Mouse (Mus musculus): ENCODE results near the gene Gm21992.

DNA sequence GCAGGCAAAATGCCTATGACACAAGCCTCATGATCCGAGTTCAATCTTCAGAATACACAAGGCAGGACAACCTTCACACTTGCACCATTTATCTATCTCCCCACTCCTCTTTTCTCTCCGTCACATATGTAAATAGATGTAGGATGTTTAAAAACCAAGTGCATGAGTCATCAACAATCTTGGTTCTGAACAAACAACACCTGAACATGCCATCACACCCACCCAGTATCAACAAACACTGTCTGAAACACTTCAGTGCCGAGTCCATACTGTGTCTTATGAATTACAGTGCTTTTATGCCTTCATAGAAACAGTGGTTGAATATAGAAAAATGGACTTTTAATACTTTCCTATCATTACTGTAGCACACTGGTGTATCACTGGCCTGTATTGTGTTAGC is 38.6 kb downstream of the Gm21992 start:
- TF ChIP-seq CTCF (IDR thresholded peaks at IDR 0.05; ENCODE audit: low read depth) = no peak
- TF ChIP-seq EP300 (IDR thresholded peaks at IDR 0.05; ENCODE audit: low read depth) = no peak
